Mouse (Mus musculus) myocyte (in vitro differentiated cells): ENCODE measurements around the gene Prrt1.

Source experiments
- E2F4 ChIP-seq: IDR thresholded peaks from one replicate; pipeline ENCODE4 v1.6.1; 2011; ENCODE audit warnings: mild to moderate bottlenecking, control low read depth, moderate library complexity; ENCODE audit not compliant: insufficient read depth
- MYOG ChIP-seq, 3 experiments: IDR thresholded peaks; one replicate each; pipeline ENCODE4 v1.6.1; 2011; ENCODE audit warnings: control low read depth in 2 of 3, low read depth in 2 of 3, mild to moderate bottlenecking in 2 of 3; ENCODE audit not compliant: insufficient read length in 2 of 3, control insufficient read depth in 1 of 3, insufficient read depth in 1 of 3
- POLR2A ChIP-seq: IDR thresholded peaks from one replicate; pipeline ENCODE4 v1.6.1; 2011; ENCODE audit warnings: low read depth, mild to moderate bottlenecking, control low read depth, moderate library complexity; ENCODE audit not compliant: insufficient read length
- TCF12 ChIP-seq: IDR thresholded peaks from one replicate; pipeline ENCODE4 v1.6.1; 2011; ENCODE audit warnings: mild to moderate bottlenecking, control low read depth; ENCODE audit not compliant: poor library complexity, insufficient read depth, severe bottlenecking

- no peak for TF ChIP-seq MYOG (IDR thresholded peaks at IDR 0.05; ENCODE audit: control insufficient read depth in 1 of 3, insufficient read depth in 1 of 3, insufficient read length in 2 of 3, low read depth in 2 of 3)
- no peak for TF ChIP-seq TCF12
- TF ChIP-seq E2F4: no peak
- no peak for TF ChIP-seq POLR2A
Measured at GRCm38 (mm10) chr17:34639461-34640255, 10.3 kb downstream of the Prrt1 start.
